18 mouse cellular contexts compared by ENCODE assay signal in the genomic region with DNA sequence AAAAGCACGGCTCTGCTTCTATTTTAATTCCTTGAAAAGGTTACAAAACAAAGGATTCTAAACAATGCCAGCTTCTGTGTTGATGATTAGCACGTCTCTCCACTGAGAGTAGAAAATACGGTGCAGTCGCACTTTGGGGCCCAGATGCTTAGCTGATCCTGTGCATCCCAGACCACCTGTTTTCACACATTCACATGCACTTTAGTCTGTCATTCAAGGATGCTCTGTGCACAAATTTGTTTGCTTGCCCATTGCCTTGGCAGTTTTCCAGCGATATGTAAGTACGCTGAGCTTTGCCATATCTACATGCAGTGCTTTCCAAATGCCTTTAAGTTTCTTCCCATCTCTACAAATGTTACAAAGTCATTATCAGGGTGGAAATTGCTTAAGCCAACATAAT.
DNase-seq lines count a peak whose midpoint lies in the region; TF ChIP-seq lines count a peak whose summit lies in the region.
"Had no signal": no experiment of that assay in that cellular context is flagged by ENCODE, and none has a peak within 500 bp of the region (broad histone marks: within the 10 kb centered on the region; RNA-seq: fewer than 3 reads in every experiment).

No protein-coding gene starts in this region.

- no peak overlapping the region for H3K27ac ChIP-seq in thymus, adult 2 months (ENCODE audit: control insufficient read depth, insufficient read depth, low read length)
- H3K27ac ChIP-seq: embryonic facial prominence, embryonic 12.5 days; gastrocnemius, adult 2 months; intestine, embryonic 15.5 days; kidney, postnatal 0 days; liver, embryonic 13.5 days had no signal

- no peaks in the 10 kb centered on the region for H3K27me3 ChIP-seq in thymus, adult 2 months (ENCODE audit: control insufficient read depth, insufficient read depth, low read length)
- H3K27me3 ChIP-seq: embryonic facial prominence, embryonic 12.5 days; heart, embryonic 12.5 days; intestine, embryonic 15.5 days; liver, embryonic 13.5 days had no signal

- no peak for TF ChIP-seq CTCF in thymus, adult 2 months (IDR thresholded peaks at IDR 0.05; ENCODE audit: borderline replicate concordance, control insufficient read depth, extremely low read depth, insufficient read depth, low read length, poor library complexity)

- H3K4me1 ChIP-seq in thymus, adult 2 months (replicated peaks; ENCODE audit: control insufficient read depth, insufficient read depth, low read length), result no peaks in the 10 kb centered on the region
- H3K4me1 ChIP-seq: embryonic facial prominence, embryonic 12.5 days; heart, embryonic 12.5 days; intestine, embryonic 15.5 days; liver, embryonic 13.5 days had no signal

- no peaks in the 10 kb centered on the region for H3K36me3 ChIP-seq in thymus, adult 2 months (ENCODE audit: control insufficient read depth, insufficient read depth, low read length)
- H3K36me3 ChIP-seq: embryonic facial prominence, embryonic 12.5 days; G1E; heart, embryonic 12.5 days; intestine, embryonic 15.5 days; liver, embryonic 13.5 days had no signal

- 86% methylated on average over 6 of the region's 6 CpGs for WGBS in thymus, adult 2 months

- no peak for TF ChIP-seq POLR2A in thymus, adult 2 months (IDR thresholded peaks at IDR 0.05; ENCODE audit: control insufficient read depth, extremely low read depth, insufficient read depth, low read length, poor library complexity)

- DNase-seq in cerebellum, postnatal 10 days, result peak; percentile 34 to 51
- DNase-seq in cerebellum, adult 8-10 months, result no peak
- peak; percentile 4 for DNase-seq in layer of hippocampus, adult 11-12 months (ENCODE audit: low spot score)
- no peak for DNase-seq in layer of hippocampus, adult 9-11 months
- peak; percentile 2 to 3 for DNase-seq in right cerebral cortex, adult 2 months (ENCODE audit: low spot score in 2 of 2)
- no peak for DNase-seq in right cerebral cortex, postnatal 36 days (ENCODE audit: low spot score in 2 of 2)
- no peak for DNase-seq in thymus, adult 2 months
- no peak for DNase-seq in embryo, embryonic 10.5 days (ENCODE audit: low spot score)
- DNase-seq: gastrocnemius, adult 2 months; heart, postnatal 36 days; liver, embryonic 13.5 days; right cerebral cortex, postnatal 25 days; thymus, postnatal 36 days had no signal

- no peak overlapping the region for H3K4me3 ChIP-seq in thymus, adult 2 months (ENCODE audit: control insufficient read depth, insufficient read depth, low read length)
- H3K4me3 ChIP-seq: embryonic facial prominence, embryonic 12.5 days; gastrocnemius, adult 2 months; heart, embryonic 12.5 days; intestine, embryonic 15.5 days; liver, embryonic 13.5 days had no signal

Comparison
In these comparisons a context has a peak if more than half of its experiments do, and no peak if none do; other contexts are left out.
1. DNase-seq: peak in cerebellum, postnatal 10 days (2 of 2), layer of hippocampus, adult 11-12 months (single experiment) and right cerebral cortex, adult 2 months (2 of 2); none in cerebellum, adult 8-10 months (single experiment), layer of hippocampus, adult 9-11 months (single experiment), right cerebral cortex, postnatal 36 days (0 of 2), thymus, adult 2 months (single experiment) and embryo, embryonic 10.5 days (single experiment).